Mouse (Mus musculus) CH12.LX (cell line): ENCODE data around the gene Elp4. TPM values are rescaled to one million over a fixed set of nuclear protein-coding genes. Genes with fewer than 3 reads are reported as not detected.

ENCODE experiments used
- DNase-seq: peaks from one replicate; pipeline ENCODE4 v3.0.0-alpha.2; 2013; ENCODE audit errors: extremely low read depth
- H3K27ac ChIP-seq: 2 replicates; pipeline ENCODE4 v1.5.1; 2012; ENCODE audit warnings: low read depth, mild to moderate bottlenecking, control low read depth, moderate library complexity; ENCODE audit not compliant: insufficient read depth
- H3K27me3 ChIP-seq: replicated peaks from 2 replicates; pipeline ENCODE3; 2012; ENCODE audit warnings: inconsistent platforms
- H3K36me3 ChIP-seq, 2 experiments: replicated peaks in 1 of 2; 2 replicates each; pipeline versions ENCODE3 to v1.6.1; 2012; ENCODE audit warnings: inconsistent platforms in 1 of 2, low read length in 1 of 2, mild to moderate bottlenecking in 1 of 2, mixed read lengths in 1 of 2, moderate library complexity in 1 of 2; ENCODE audit not compliant: control insufficient read depth in 1 of 2, insufficient read depth in 1 of 2
- H3K4me1 ChIP-seq, 2 experiments: 2 replicates each; pipeline ENCODE4 v1.6.1; 2012; ENCODE audit warnings: inconsistent platforms in 1 of 2, moderate library complexity in 1 of 2; ENCODE audit not compliant: insufficient read depth in 2 of 2, control insufficient read depth in 1 of 2
- H3K4me2 ChIP-seq: 2 replicates; pipeline ENCODE4 v1.6.1; 2012; ENCODE audit warnings: low read depth, mild to moderate bottlenecking, control low read depth; ENCODE audit not compliant: poor library complexity, insufficient read depth, severe bottlenecking
- H3K4me3 ChIP-seq, 3 experiments: fragments of 150-350 bp in 1 of 3; sonication (generic) in 1 of 3; replicated peaks in 1 of 3; 2 replicates each; pipeline versions ENCODE3 to v1.5.1; 2011 to 2012; ENCODE audit warnings: low read depth in 2 of 3, low read length in 2 of 3, mild to moderate bottlenecking in 2 of 3, moderate library complexity in 2 of 3, control low read depth in 1 of 3, improper control_type of control experiment in 1 of 3, inconsistent platforms in 1 of 3, mixed read lengths in 1 of 3; ENCODE audit not compliant: poor library complexity in 1 of 3
- H3K79me2 ChIP-seq: replicated peaks from 2 replicates; pipeline ENCODE4 v1.6.1; 2012; ENCODE audit warnings: mild to moderate bottlenecking, moderate library complexity; ENCODE audit not compliant: control insufficient read depth, poor library complexity, insufficient read depth, severe bottlenecking; ENCODE audit errors: extremely low read depth
- H3K9ac ChIP-seq: 2 replicates; pipeline ENCODE4 v1.6.1; 2012; ENCODE audit warnings: low read depth, mild to moderate bottlenecking, control low read depth, moderate library complexity; ENCODE audit not compliant: insufficient read depth
- H3K9me3 ChIP-seq: replicated peaks from 2 replicates; pipeline ENCODE3; 2012; ENCODE audit warnings: low read length, inconsistent platforms, mixed read lengths
- BHLHE40 ChIP-seq: IDR thresholded peaks from 2 replicates; pipeline ENCODE4 v1.6.1; 2011; ENCODE audit warnings: mild to moderate bottlenecking, low read depth, low read length, improper control_type of control experiment
- CHD1 ChIP-seq: IDR thresholded peaks from 2 replicates; pipeline ENCODE4 v1.6.1; 2012; ENCODE audit warnings: low read depth, low read length, improper control_type of control experiment, inconsistent platforms
- CHD2 ChIP-seq: IDR thresholded peaks from 2 replicates; pipeline ENCODE4 v1.6.1; 2011; ENCODE audit warnings: low read length, improper control_type of control experiment
- CTCF ChIP-seq, 2 experiments: IDR thresholded peaks in 1 of 2; conservative IDR thresholded peaks in 1 of 2; 2 replicates each; pipeline ENCODE4 v1.5.1; 2011 to 2012; ENCODE audit warnings: low read depth in 2 of 2, low read length in 2 of 2, improper control_type of control experiment in 1 of 2, inconsistent platforms in 1 of 2, mild to moderate bottlenecking in 1 of 2, moderate library complexity in 1 of 2
- E2F4 ChIP-seq: IDR thresholded peaks from 2 replicates; pipeline ENCODE4 v1.6.1; 2011; ENCODE audit warnings: low read depth, low read length, improper control_type of control experiment; ENCODE audit not compliant: insufficient replicate concordance
- ELF1 ChIP-seq: IDR thresholded peaks from 2 replicates; pipeline ENCODE4 v1.6.1; 2014; ENCODE audit warnings: low read depth, mild to moderate bottlenecking, inconsistent platforms, low read length, improper control_type of control experiment
- EP300 ChIP-seq: IDR thresholded peaks from 2 replicates; pipeline ENCODE4 v1.6.1; 2011; ENCODE audit warnings: low read length, improper control_type of control experiment
- ETS1 ChIP-seq: conservative IDR thresholded peaks from 2 replicates; pipeline ENCODE4 v1.6.1; 2012; ENCODE audit warnings: low read depth, mild to moderate bottlenecking, inconsistent platforms, low read length, improper control_type of control experiment, moderate library complexity
- GABPA ChIP-seq: IDR thresholded peaks from 2 replicates; pipeline ENCODE4 v1.6.1; 2012; ENCODE audit warnings: low read depth, low read length, improper control_type of control experiment, inconsistent platforms; ENCODE audit not compliant: insufficient replicate concordance
- HCFC1 ChIP-seq: IDR thresholded peaks from 2 replicates; pipeline ENCODE4 v1.6.1; 2012; ENCODE audit warnings: low read depth, mild to moderate bottlenecking, inconsistent platforms, low read length, improper control_type of control experiment
- KAT2A ChIP-seq: IDR thresholded peaks from 2 replicates; pipeline ENCODE4 v1.6.1; 2012; ENCODE audit warnings: low read length, improper control_type of control experiment, inconsistent platforms; ENCODE audit not compliant: insufficient replicate concordance
- MAFK ChIP-seq: IDR thresholded peaks from 2 replicates; pipeline ENCODE4 v1.6.1; 2011; ENCODE audit warnings: low read length, improper control_type of control experiment; ENCODE audit not compliant: insufficient replicate concordance
- MEF2A ChIP-seq: IDR thresholded peaks from 2 replicates; pipeline ENCODE4 v1.6.1; 2014; ENCODE audit warnings: low read depth, mild to moderate bottlenecking, inconsistent platforms, low read length, improper control_type of control experiment, borderline replicate concordance
- MXI1 ChIP-seq: IDR thresholded peaks from 2 replicates; pipeline ENCODE4 v1.6.1; 2011; ENCODE audit warnings: mild to moderate bottlenecking, low read depth, low read length, improper control_type of control experiment
- MYC ChIP-seq: IDR thresholded peaks from 2 replicates; pipeline ENCODE4 v1.6.1; 2011; ENCODE audit warnings: low read depth, mild to moderate bottlenecking, improper control_type of control experiment, low read length
- NRF1 ChIP-seq: IDR thresholded peaks from 2 replicates; pipeline ENCODE4 v1.6.1; 2014; ENCODE audit warnings: low read depth, mild to moderate bottlenecking, inconsistent platforms, low read length, improper control_type of control experiment, moderate library complexity
- PAX5 ChIP-seq: IDR thresholded peaks from 2 replicates; pipeline ENCODE4 v1.6.1; 2012; ENCODE audit warnings: low read length, inconsistent platforms, mixed read lengths
- POLR2A ChIP-seq: IDR thresholded peaks from 2 replicates; pipeline ENCODE4 v1.6.1; 2011; ENCODE audit warnings: low read depth, mild to moderate bottlenecking, improper control_type of control experiment, low read length
- POLR2AphosphoS2 ChIP-seq: IDR thresholded peaks from 2 replicates; pipeline ENCODE4 v1.6.1; 2011; ENCODE audit warnings: low read depth, low read length, improper control_type of control experiment
- RAD21 ChIP-seq: IDR thresholded peaks from 2 replicates; pipeline ENCODE4 v1.6.1; 2011; ENCODE audit warnings: low read depth, mild to moderate bottlenecking, low read length, improper control_type of control experiment, moderate library complexity
- RCOR1 ChIP-seq: conservative IDR thresholded peaks from 2 replicates; pipeline ENCODE4 v1.6.1; 2012; ENCODE audit warnings: low read depth, mild to moderate bottlenecking, inconsistent platforms, low read length, improper control_type of control experiment
- SIN3A ChIP-seq: IDR thresholded peaks from 2 replicates; pipeline ENCODE4 v1.6.1; 2012; ENCODE audit warnings: low read length, improper control_type of control experiment, inconsistent platforms
- SMC3 ChIP-seq: IDR thresholded peaks from 2 replicates; pipeline ENCODE4 v1.6.1; 2011; ENCODE audit warnings: low read depth, low read length, improper control_type of control experiment
- TBP ChIP-seq: conservative IDR thresholded peaks from 2 replicates; pipeline ENCODE4 v1.6.1; 2011; ENCODE audit warnings: low read depth, low read length, improper control_type of control experiment
- TCF12 ChIP-seq: IDR thresholded peaks from 2 replicates; pipeline ENCODE4 v1.6.1; 2014; ENCODE audit warnings: low read depth, mild to moderate bottlenecking, inconsistent platforms, low read length, improper control_type of control experiment
- UBTF ChIP-seq: IDR thresholded peaks from 2 replicates; pipeline ENCODE4 v1.6.1; 2012; ENCODE audit warnings: low read depth, mild to moderate bottlenecking, inconsistent platforms, low read length, improper control_type of control experiment, moderate library complexity
- USF1 ChIP-seq: IDR thresholded peaks from 2 replicates; pipeline ENCODE4 v1.6.1; 2014; ENCODE audit warnings: low read depth, mild to moderate bottlenecking, inconsistent platforms, low read length, improper control_type of control experiment
- USF2 ChIP-seq: conservative IDR thresholded peaks from 2 replicates; pipeline ENCODE4 v1.6.1; 2011; ENCODE audit warnings: low read depth, low read length, improper control_type of control experiment
- ZC3H11A ChIP-seq: IDR thresholded peaks from 2 replicates; pipeline ENCODE4 v1.6.1; 2012; ENCODE audit warnings: low read depth, mild to moderate bottlenecking, inconsistent platforms, low read length, improper control_type of control experiment
- ZKSCAN1 ChIP-seq: IDR thresholded peaks from 2 replicates; pipeline ENCODE4 v1.6.1; 2012; ENCODE audit warnings: low read depth, inconsistent platforms, low read length, improper control_type of control experiment, borderline replicate concordance
- ZMIZ1 ChIP-seq: IDR thresholded peaks from 2 replicates; pipeline ENCODE4 v1.6.1; 2012; ENCODE audit warnings: low read depth, mild to moderate bottlenecking, inconsistent platforms, low read length, improper control_type of control experiment
- ZNF384 ChIP-seq: IDR thresholded peaks from 2 replicates; pipeline ENCODE4 v1.6.1; 2012; ENCODE audit warnings: low read depth, low read length, improper control_type of control experiment, inconsistent platforms
- dilution Hi-C: fragments of 300-500 bp; cut with MboI; formaldehyde crosslinking; loops from 2 replicates; pipeline ENCODE4 v1.14.3; 2020; ENCODE audit warnings: low sequenced_read_pairs; ENCODE audit not compliant: extremely low pct_unique_long_range_greater_than_20kb, extremely low pct_ligation_motif_present
- in situ Hi-C: fragments of 300-500 bp; cut with MboI; formaldehyde crosslinking; loops from 3 replicates; pipeline ENCODE4 v1.14.3; 2019; ENCODE audit warnings: low sequenced_read_pairs, low pct_ligation_motif_present, low pct_unique_long_range_greater_than_20kb, mixed read lengths
- polyA plus RNA-seq: library from polyadenylated mRNA; unstranded; fragments of >175 nt; gene quantifications from 2 replicates; pipeline ENCODE4 v1.2.1, GENCODE M21; 2012; ENCODE audit warnings: low read depth; ENCODE audit not compliant: insufficient read length
- total RNA-seq, 2 experiments: library from RNA; depleted of rRNA; stranded (reverse); fragments of 300-350 nt in 1 of 2; fragments of >200 nt in 1 of 2; gene quantifications; 2 replicates each; pipeline ENCODE4 v1.2.3; 2012 to 2014

Elp4 gene
- total and polyA plus RNA-seq, 3 experiments = 11.6 to 31.2 (median 21.3) TPM

GRCm38 (mm10) chr2:105852971-105853370 lies 51.4 kb downstream of the Elp4 start:
- H3K36me3 ChIP-seq = peaks cover 0 to 2% of the 10 kb centered on the region in 2 experiments
- no peak overlapping the region for H3K4me2 ChIP-seq
- no peaks in the 10 kb centered on the region for H3K79me2 ChIP-seq
- DNase-seq = no peak
- TF ChIP-seq RAD21 (no peak), SIN3A (no peak), GABPA (no peak), USF1 (no peak)
- H3K4me1 ChIP-seq = peaks cover 0 to 26% of the 10 kb centered on the region in 2 experiments; a peak in 2 of 4 replicates
- dilution Hi-C loops = no loop called here
- no peaks in the 10 kb centered on the region for H3K27me3 ChIP-seq
- no peaks in the 10 kb centered on the region for H3K9me3 ChIP-seq
- H3K27ac ChIP-seq = no peak overlapping the region
- in situ Hi-C loops = no loop called here
- no peak overlapping the region for H3K4me3 ChIP-seq
- no peak overlapping the region for H3K9ac ChIP-seq

DNA sequence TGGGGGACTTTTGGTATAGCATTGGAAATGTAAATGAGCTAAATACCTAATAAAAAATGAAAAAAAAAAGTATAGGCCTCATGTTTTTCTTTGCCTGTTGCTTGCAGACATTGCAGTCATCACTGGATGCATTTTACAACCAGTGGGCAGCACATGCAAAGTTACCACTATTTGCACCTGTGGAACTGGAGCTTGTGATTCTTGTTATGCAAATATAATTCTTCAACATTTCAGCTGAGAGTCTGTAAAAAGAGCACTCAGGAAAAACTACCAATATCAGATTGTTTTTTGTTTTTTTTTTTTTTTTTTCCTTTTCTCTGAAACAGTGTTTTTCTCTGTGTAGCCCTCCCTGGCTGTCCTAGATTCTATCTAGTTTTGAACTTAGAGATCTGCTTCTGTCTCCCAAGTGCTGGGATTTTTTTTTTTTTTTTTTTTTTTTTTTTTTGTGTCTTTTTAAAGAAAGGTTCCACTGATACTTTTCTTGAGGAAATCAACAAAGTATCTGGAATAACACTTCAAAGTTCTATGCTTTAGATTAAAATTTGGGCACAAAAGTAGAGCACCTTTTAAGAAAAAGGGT lies 52.6 kb downstream of the Elp4 start:
- no peak overlapping the region for H3K27ac ChIP-seq
- no peaks in the 10 kb centered on the region for H3K79me2 ChIP-seq
- no peaks in the 10 kb centered on the region for H3K9me3 ChIP-seq
- no peak for TF ChIP-seq MEF2A
- 0 out of 2 replicates have a peak, but pooled peaks have one; percentile 13 for TF ChIP-seq ETS1
- TF ChIP-seq SIN3A = no peak
- peak; percentile 34; the same call in 1 of the 2 replicates for TF ChIP-seq BHLHE40
- no peak for TF ChIP-seq POLR2AphosphoS2
- no peak for TF ChIP-seq E2F4
- no peak for TF ChIP-seq KAT2A
- no peak for TF ChIP-seq ZMIZ1
- TF ChIP-seq ZKSCAN1 = no peak
- peak; percentile 92 for TF ChIP-seq ZNF384
- no peak for TF ChIP-seq POLR2A
- no peak for TF ChIP-seq MXI1
- no peak; the same call in 1 of the 2 replicates for TF ChIP-seq MYC
- no peak for TF ChIP-seq CHD1
- no peak for TF ChIP-seq TBP
- no peak for TF ChIP-seq USF1
- no peak for TF ChIP-seq MAFK
- TF ChIP-seq EP300 = peak; percentile 66
- TF ChIP-seq RAD21 = no peak
- no peak for TF ChIP-seq TCF12
- TF ChIP-seq HCFC1 = no peak
- TF ChIP-seq PAX5 = no peak
- no peak for TF ChIP-seq USF2
- no peak for TF ChIP-seq CTCF (conservative IDR thresholded peaks at IDR 0.05 in 1 of 2, IDR thresholded peaks at IDR 0.05 in 1 of 2; ENCODE audit: low read depth in 2 of 2, low read length in 2 of 2)
- TF ChIP-seq CHD2 = no peak
- no peak for TF ChIP-seq UBTF
- TF ChIP-seq NRF1 = no peak
- TF ChIP-seq SMC3 = no peak
- no peak for TF ChIP-seq ZC3H11A
- TF ChIP-seq ELF1 = no peak
- TF ChIP-seq RCOR1 = no peak
- peaks cover 0 to 2% of the 10 kb centered on the region in 2 experiments for H3K36me3 ChIP-seq
- H3K9ac ChIP-seq = no peak overlapping the region
- no peak overlapping the region for H3K4me3 ChIP-seq
- in situ Hi-C loops = no loop called here
- peaks cover 0 to 26% of the 10 kb centered on the region in 2 experiments; a peak in 2 of 4 replicates for H3K4me1 ChIP-seq
- no peak overlapping the region for H3K4me2 ChIP-seq
- dilution Hi-C loops = no loop called here
- H3K27me3 ChIP-seq = no peaks in the 10 kb centered on the region
- DNase-seq = peak; percentile 62
